Mouse (Mus musculus): ENCODE measurements around the gene Notch4.

Gene Notch4

GRCm38 (mm10) chr17:34626773-34627092 lies 62.7 kb downstream of the Notch4 start:
- peak; percentile 66 for DNase-seq (ENCODE audit: low read depth, low spot score)

- DNase-seq (ENCODE audit: low read depth, low spot score), result peak; percentile 94
These were observed 63.2 kb downstream of the Notch4 start for GRCm38 (mm10) chr17:34627093-34627942.

GRCm38 (mm10) chr17:34627943-34628643 lies 64.0 kb downstream of the Notch4 start, which contains the start of gene Ppt2:
TSS of gene Ppt2 (minus strand) at chr17:34628510.
- no peak for DNase-seq (ENCODE audit: low read depth, low spot score)

- DNase-seq (ENCODE audit: low read depth, low spot score), result no peak
These were observed 64.5 kb downstream of the Notch4 start for GRCm38 (mm10) chr17:34628644-34628967.

- DNase-seq (ENCODE audit: low read depth, low spot score), result no peak
These were observed 65.2 kb downstream of the Notch4 start, which contains the start of gene Prrt1 for GRCm38 (mm10) chr17:34629221-34629751. TSS of gene Prrt1 (plus strand) at chr17:34629533.

GRCm38 (mm10) chr17:34629796-34630603 lies 65.9 kb downstream of the Notch4 start:
- DNase-seq (ENCODE audit: low read depth, low spot score), result no peak

GRCm38 (mm10) chr17:34630761-34631301 lies 66.8 kb downstream of the Notch4 start:
- no peak for DNase-seq (ENCODE audit: low read depth, low spot score)

GRCm38 (mm10) chr17:34631647-34632046 lies 67.6 kb downstream of the Notch4 start:
- no peak for DNase-seq (ENCODE audit: low read depth, low spot score)

GRCm38 (mm10) chr17:34632261-34632691 lies 68.2 kb downstream of the Notch4 start:
- no peak for DNase-seq (ENCODE audit: low read depth, low spot score)

GRCm38 (mm10) chr17:34635671-34636070 lies 71.6 kb downstream of the Notch4 start:
- no peak for DNase-seq (ENCODE audit: low read depth, low spot score)

GRCm38 (mm10) chr17:34637459-34637858 lies 73.4 kb downstream of the Notch4 start:
- no peak for DNase-seq (ENCODE audit: low read depth, low spot score)
